Mouse (Mus musculus): ENCODE measurements around the gene Slc25a26. TPM values are rescaled to one million over a fixed set of nuclear protein-coding genes. Genes with fewer than 3 reads are reported as not detected.
A peak's percentile ranks its signal among the peaks of the same experiment; 100 is the strongest.
"Not testable (repeated sequence)": the region's sequence is repeated elsewhere in the genome, so short reads cannot be mapped to it uniquely, and the experiment has no call there.

Gene Slc25a26
- polyA plus RNA-seq, 1 experiment = 26.7 TPM

- TF ChIP-seq CTCF (IDR thresholded peaks at IDR 0.05; ENCODE audit: control insufficient read depth, insufficient read depth, insufficient replicate concordance, low read depth, low read length) (no peak), POLR2A (IDR thresholded peaks at IDR 0.05; ENCODE audit: control insufficient read depth, low read depth, low read length) (no peak)
- no peaks in the 10 kb centered on the region for H3K36me3 ChIP-seq (ENCODE audit: control insufficient read depth, insufficient read depth, low read length)
- peak overlapping the region; percentile 78; the same call in 1 of the 2 replicates for H3K4me3 ChIP-seq (ENCODE audit: control insufficient read depth, low read depth, low read length)
- H3K27me3 ChIP-seq (ENCODE audit: control insufficient read depth, insufficient read depth, low read length) = no peaks in the 10 kb centered on the region
- no peaks in the 10 kb centered on the region; the same call in 1 of the 2 replicates for H3K4me1 ChIP-seq (ENCODE audit: control insufficient read depth, insufficient read depth, low read length)
- H3K27ac ChIP-seq (ENCODE audit: control insufficient read depth, insufficient read depth, low read depth, low read length) = no peak overlapping the region
Measured at GRCm38 (mm10) chr6:94553085-94553484, 53.0 kb downstream of the Slc25a26 start.

DNA sequence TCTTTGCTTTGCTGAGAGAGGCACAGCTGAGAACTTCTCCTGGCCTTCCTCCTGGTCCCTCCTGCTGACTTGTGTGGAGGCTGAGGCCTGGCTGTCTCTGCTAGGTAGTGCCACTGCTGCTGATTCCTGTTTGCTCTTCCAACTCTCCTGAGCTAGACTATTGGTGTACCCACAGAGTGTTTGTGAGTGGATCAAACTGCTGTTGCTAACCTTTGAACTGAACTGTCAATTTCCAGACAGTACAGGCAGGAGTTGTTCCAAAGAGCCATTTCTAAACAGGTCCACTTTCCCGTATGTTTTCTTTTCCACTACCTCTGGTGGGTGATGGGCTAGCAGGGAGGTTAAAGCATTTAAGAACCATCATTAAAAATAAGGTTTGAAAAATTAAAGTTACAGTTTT is 58.5 kb downstream of the Slc25a26 start:
- not testable (repeated sequence) for H3K36me3 ChIP-seq (ENCODE audit: control insufficient read depth, insufficient read depth, low read length); H3K4me1 ChIP-seq (ENCODE audit: control insufficient read depth, insufficient read depth, low read length); H3K4me3 ChIP-seq (ENCODE audit: control insufficient read depth, low read depth, low read length); H3K27me3 ChIP-seq (ENCODE audit: control insufficient read depth, insufficient read depth, low read length); H3K27ac ChIP-seq (ENCODE audit: control insufficient read depth, insufficient read depth, low read depth, low read length)

DNA sequence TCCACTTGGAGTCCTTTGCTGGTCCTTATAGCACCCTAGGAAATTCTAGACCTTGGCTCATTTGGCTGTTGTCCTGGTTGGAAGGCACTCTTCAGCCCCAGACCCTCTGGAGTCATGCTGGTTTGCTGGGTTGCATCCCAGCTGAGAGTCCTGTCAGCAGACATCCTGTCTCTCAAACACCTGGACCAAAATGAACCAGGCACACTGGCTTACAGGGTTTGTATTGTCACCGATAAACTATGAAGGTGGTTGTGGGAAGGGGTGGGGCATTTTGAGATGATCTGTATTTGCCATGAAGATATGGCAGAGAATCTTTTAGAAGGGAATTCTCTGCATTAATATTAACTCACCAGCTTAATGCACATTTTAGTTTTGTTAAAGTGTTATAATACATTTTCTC is 60.8 kb downstream of the Slc25a26 start:
- H3K36me3 ChIP-seq (ENCODE audit: control insufficient read depth, insufficient read depth, low read length) = no peaks in the 10 kb centered on the region
- no peak for TF ChIP-seq POLR2A (IDR thresholded peaks at IDR 0.05; ENCODE audit: control insufficient read depth, low read depth, low read length)
- no peak for TF ChIP-seq CTCF (IDR thresholded peaks at IDR 0.05; ENCODE audit: control insufficient read depth, insufficient read depth, insufficient replicate concordance, low read depth, low read length)
- no peaks in the 10 kb centered on the region for H3K4me1 ChIP-seq (ENCODE audit: control insufficient read depth, insufficient read depth, low read length)
- no peak overlapping the region for H3K27ac ChIP-seq (ENCODE audit: control insufficient read depth, insufficient read depth, low read depth, low read length)
- no peak overlapping the region for H3K4me3 ChIP-seq (ENCODE audit: control insufficient read depth, low read depth, low read length)
- no peaks in the 10 kb centered on the region for H3K27me3 ChIP-seq (ENCODE audit: control insufficient read depth, insufficient read depth, low read length)

DNA sequence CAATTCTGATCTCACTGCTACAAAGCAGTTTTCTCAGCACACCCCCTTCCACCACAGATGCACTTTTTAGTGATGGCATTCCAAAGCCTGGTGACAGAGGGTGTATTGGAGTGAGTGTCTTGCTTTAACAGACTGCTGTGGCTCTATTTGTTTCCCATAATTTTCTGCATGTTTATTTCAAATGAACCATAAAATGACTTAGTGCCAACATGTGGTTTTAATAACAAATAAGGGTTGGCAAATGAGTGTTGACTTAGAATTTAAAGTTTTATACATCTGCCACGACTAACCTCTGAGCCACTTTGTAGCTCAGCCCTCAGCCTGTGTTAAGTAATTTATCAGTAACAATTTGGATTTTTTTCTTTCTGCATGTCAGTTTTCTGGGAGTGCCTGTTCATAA is 61.2 kb downstream of the Slc25a26 start:
- H3K27ac ChIP-seq (ENCODE audit: control insufficient read depth, insufficient read depth, low read depth, low read length) = no peak overlapping the region
- no peak overlapping the region for H3K4me3 ChIP-seq (ENCODE audit: control insufficient read depth, low read depth, low read length)
- H3K36me3 ChIP-seq (ENCODE audit: control insufficient read depth, insufficient read depth, low read length) = no peaks in the 10 kb centered on the region
- H3K4me1 ChIP-seq (ENCODE audit: control insufficient read depth, insufficient read depth, low read length) = no peaks in the 10 kb centered on the region
- no peak for TF ChIP-seq POLR2A (IDR thresholded peaks at IDR 0.05; ENCODE audit: control insufficient read depth, low read depth, low read length)
- TF ChIP-seq CTCF (IDR thresholded peaks at IDR 0.05; ENCODE audit: control insufficient read depth, insufficient read depth, insufficient replicate concordance, low read depth, low read length) = no peak
- no peaks in the 10 kb centered on the region for H3K27me3 ChIP-seq (ENCODE audit: control insufficient read depth, insufficient read depth, low read length)

GRCm38 (mm10) chr6:94563203-94563940 is 63.2 kb downstream of the Slc25a26 start:
- no peaks in the 10 kb centered on the region for H3K27me3 ChIP-seq (ENCODE audit: control insufficient read depth, insufficient read depth, low read length)
- no peaks in the 10 kb centered on the region for H3K4me1 ChIP-seq (ENCODE audit: control insufficient read depth, insufficient read depth, low read length)
- no peak overlapping the region for H3K27ac ChIP-seq (ENCODE audit: control insufficient read depth, insufficient read depth, low read depth, low read length)
- H3K36me3 ChIP-seq (ENCODE audit: control insufficient read depth, insufficient read depth, low read length) = no peaks in the 10 kb centered on the region
- no peak overlapping the region for H3K4me3 ChIP-seq (ENCODE audit: control insufficient read depth, low read depth, low read length)
- TF ChIP-seq POLR2A (IDR thresholded peaks at IDR 0.05; ENCODE audit: control insufficient read depth, low read depth, low read length) (no peak), CTCF (IDR thresholded peaks at IDR 0.05; ENCODE audit: control insufficient read depth, insufficient read depth, insufficient replicate concordance, low read depth, low read length) (no peak)

GRCm38 (mm10) chr6:94565766-94566165 is 65.6 kb downstream of the Slc25a26 start:
- no peak overlapping the region for H3K27ac ChIP-seq (ENCODE audit: control insufficient read depth, insufficient read depth, low read depth, low read length)
- no peaks in the 10 kb centered on the region for H3K27me3 ChIP-seq (ENCODE audit: control insufficient read depth, insufficient read depth, low read length)
- TF ChIP-seq CTCF (IDR thresholded peaks at IDR 0.05; ENCODE audit: control insufficient read depth, insufficient read depth, insufficient replicate concordance, low read depth, low read length) = no peak
- no peak for TF ChIP-seq POLR2A (IDR thresholded peaks at IDR 0.05; ENCODE audit: control insufficient read depth, low read depth, low read length)
- H3K4me1 ChIP-seq (ENCODE audit: control insufficient read depth, insufficient read depth, low read length) = no peaks in the 10 kb centered on the region
- H3K4me3 ChIP-seq (ENCODE audit: control insufficient read depth, low read depth, low read length) = no peak overlapping the region
- H3K36me3 ChIP-seq (ENCODE audit: control insufficient read depth, insufficient read depth, low read length) = no peaks in the 10 kb centered on the region

DNA sequence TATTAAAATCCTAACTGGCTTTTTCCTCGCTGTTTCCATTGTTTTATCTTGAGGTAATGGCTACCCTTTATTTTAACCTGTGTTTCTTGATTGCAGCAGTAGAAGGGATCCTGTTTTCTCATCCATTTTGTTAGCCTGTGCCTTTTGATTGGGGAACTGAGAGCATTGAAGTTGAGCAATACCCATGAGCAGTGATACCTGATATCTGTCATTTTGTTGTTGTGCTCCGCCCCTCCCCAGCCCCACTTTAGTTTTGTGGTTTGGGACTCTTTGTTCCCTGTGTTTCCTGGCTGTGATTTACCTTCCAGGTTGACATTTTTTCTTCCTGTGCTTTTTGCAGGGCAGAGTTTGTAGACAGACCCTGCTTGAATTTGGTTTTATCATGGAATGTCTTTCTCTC is 67.9 kb downstream of the Slc25a26 start:
- no peaks in the 10 kb centered on the region for H3K27me3 ChIP-seq (ENCODE audit: control insufficient read depth, insufficient read depth, low read length)
- H3K4me1 ChIP-seq (ENCODE audit: control insufficient read depth, insufficient read depth, low read length) = no peaks in the 10 kb centered on the region
- no peak for TF ChIP-seq POLR2A (IDR thresholded peaks at IDR 0.05; ENCODE audit: control insufficient read depth, low read depth, low read length)
- TF ChIP-seq CTCF (IDR thresholded peaks at IDR 0.05; ENCODE audit: control insufficient read depth, insufficient read depth, insufficient replicate concordance, low read depth, low read length) = no peak
- H3K27ac ChIP-seq (ENCODE audit: control insufficient read depth, insufficient read depth, low read depth, low read length) = no peak overlapping the region
- H3K4me3 ChIP-seq (ENCODE audit: control insufficient read depth, low read depth, low read length) = no peak overlapping the region
- H3K36me3 ChIP-seq (ENCODE audit: control insufficient read depth, insufficient read depth, low read length) = no peaks in the 10 kb centered on the region

Measured in testis, adult 2 months (tissue).